Mouse (Mus musculus): ENCODE measurements at regions not wholly inside any gene's neighbourhood (a gene's known extent, or its start where the extent isn't known, plus 50 kb on each side); places are given as distances from the start of the nearest gene placed in this dataset.

DNA sequence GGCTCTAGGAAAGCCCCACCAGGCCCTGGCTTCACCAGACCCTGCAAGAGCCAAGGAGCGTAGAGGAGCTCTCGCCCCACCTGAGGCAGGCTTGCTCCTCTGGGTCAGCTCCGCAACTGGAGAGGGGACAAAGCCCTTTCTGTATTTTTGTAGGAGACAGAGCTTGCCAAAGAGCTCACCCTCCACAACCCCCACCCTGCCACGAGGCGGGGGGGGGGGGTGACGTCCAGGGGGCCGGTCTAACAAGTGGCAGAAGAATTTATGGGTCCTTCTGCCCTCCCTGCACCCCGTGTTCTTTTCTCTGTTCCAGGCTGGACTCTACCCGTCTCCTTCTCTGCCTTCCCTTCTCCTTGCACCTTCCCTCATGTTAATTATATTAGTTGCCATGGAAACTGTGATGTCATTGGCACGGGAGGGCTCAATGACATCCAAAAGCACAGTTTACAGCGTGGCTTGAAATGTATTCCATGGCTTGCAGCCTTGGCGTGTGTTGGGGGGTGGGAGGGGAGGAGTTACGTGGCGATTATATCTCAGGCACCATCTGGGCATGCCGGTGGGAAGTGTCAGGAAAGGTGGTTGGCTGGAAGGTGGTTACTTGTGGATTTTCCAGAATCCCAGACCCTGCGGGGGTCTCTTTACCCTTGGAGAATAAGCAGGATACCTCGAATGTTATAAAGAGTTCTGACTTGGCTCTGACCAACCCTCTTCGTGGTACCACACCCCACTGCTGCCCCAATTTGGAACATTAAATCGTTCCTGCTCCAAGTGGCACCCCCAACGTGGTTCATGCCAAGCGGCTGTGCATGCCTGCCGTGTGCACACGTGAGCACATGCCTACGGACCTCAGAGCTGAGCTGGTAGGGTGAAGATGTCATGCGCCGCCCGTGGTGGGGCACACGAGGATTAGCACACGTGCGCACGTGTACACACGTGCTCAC is 138.3 kb upstream of the Med13l start:
- WGBS = 33% methylated on average over 32 of the region's 32 CpGs
- H3K4me3 ChIP-seq = peak overlapping the region; percentile 32
- H3K9ac ChIP-seq (replicated peaks) = peak overlapping the region; percentile 44
- peak; percentile 94 for ATAC-seq (replicated peaks)
- H3K36me3 ChIP-seq = no peaks in the 10 kb centered on the region
- H3K9me3 ChIP-seq = no peaks in the 10 kb centered on the region
- H3K27ac ChIP-seq (replicated peaks) = peak overlapping the region; percentile 87
- peak overlapping the region; percentile 52 for H3K4me2 ChIP-seq (replicated peaks)
- peaks cover 21% of the 10 kb centered on the region for H3K4me1 ChIP-seq
- no peaks in the 10 kb centered on the region for H3K27me3 ChIP-seq

- Histone ChIP-seq H3K4me1 (peaks cover 21% of the 10 kb centered on the region), H3K27ac (replicated peaks) (no peak overlapping the region), H3K9ac (replicated peaks) (no peak overlapping the region), H3K36me3 (no peaks in the 10 kb centered on the region), H3K9me3 (no peaks in the 10 kb centered on the region), H3K4me2 (replicated peaks) (no peak overlapping the region), H3K4me3 (no peak overlapping the region), H3K27me3 (no peaks in the 10 kb centered on the region)
- no peak for ATAC-seq (replicated peaks)
- 82% methylated on average over 3 of the region's 3 CpGs for WGBS
Observed at GRCm38 (mm10) chr5:118424177-118424576, 136.3 kb upstream of the Med13l start.

- Histone ChIP-seq H3K4me1 (peaks cover 21% of the 10 kb centered on the region), H3K27me3 (no peaks in the 10 kb centered on the region), H3K9me3 (no peaks in the 10 kb centered on the region), H3K4me2 (replicated peaks) (no peak overlapping the region), H3K4me3 (no peak overlapping the region), H3K27ac (replicated peaks) (peak overlapping the region; percentile 52), H3K9ac (replicated peaks) (no peak overlapping the region), H3K36me3 (no peaks in the 10 kb centered on the region)
- no peak for ATAC-seq (replicated peaks)
- WGBS = 31% methylated on average over 9 of the region's 9 CpGs
Observed at GRCm38 (mm10) chr5:118424764-118425568, 135.5 kb upstream of the Med13l start.

DNA sequence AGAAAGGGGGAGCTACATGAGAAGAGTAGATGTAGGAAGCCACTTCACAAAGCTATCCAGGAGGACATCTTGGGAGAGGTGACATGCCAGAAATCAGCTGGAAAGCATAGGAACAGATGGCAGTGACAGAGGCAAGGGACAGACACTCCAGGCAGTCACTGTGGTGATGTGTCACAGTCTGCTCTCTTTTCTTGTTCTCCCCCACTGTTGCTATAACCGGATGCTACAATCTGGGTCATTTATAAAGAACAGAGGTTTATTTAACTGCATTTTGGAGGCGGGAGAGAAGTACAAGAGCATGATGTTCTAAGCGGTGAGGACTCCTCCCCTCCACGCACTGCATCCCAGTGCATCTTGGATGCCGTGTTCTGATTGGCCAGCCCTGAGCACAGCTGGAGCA is 133.8 kb upstream of the Med13l start:
- no peak overlapping the region for H3K4me3 ChIP-seq
- no peaks in the 10 kb centered on the region for H3K9me3 ChIP-seq
- no peak overlapping the region for H3K9ac ChIP-seq (replicated peaks)
- H3K4me2 ChIP-seq (replicated peaks) = no peak overlapping the region
- no peak overlapping the region for H3K27ac ChIP-seq (replicated peaks)
- no peak for ATAC-seq (replicated peaks)
- peaks cover 18% of the 10 kb centered on the region for H3K4me1 ChIP-seq
- H3K27me3 ChIP-seq = no peaks in the 10 kb centered on the region
- H3K36me3 ChIP-seq = no peaks in the 10 kb centered on the region
- WGBS = 59% methylated on average over 5 of the region's 5 CpGs

DNA sequence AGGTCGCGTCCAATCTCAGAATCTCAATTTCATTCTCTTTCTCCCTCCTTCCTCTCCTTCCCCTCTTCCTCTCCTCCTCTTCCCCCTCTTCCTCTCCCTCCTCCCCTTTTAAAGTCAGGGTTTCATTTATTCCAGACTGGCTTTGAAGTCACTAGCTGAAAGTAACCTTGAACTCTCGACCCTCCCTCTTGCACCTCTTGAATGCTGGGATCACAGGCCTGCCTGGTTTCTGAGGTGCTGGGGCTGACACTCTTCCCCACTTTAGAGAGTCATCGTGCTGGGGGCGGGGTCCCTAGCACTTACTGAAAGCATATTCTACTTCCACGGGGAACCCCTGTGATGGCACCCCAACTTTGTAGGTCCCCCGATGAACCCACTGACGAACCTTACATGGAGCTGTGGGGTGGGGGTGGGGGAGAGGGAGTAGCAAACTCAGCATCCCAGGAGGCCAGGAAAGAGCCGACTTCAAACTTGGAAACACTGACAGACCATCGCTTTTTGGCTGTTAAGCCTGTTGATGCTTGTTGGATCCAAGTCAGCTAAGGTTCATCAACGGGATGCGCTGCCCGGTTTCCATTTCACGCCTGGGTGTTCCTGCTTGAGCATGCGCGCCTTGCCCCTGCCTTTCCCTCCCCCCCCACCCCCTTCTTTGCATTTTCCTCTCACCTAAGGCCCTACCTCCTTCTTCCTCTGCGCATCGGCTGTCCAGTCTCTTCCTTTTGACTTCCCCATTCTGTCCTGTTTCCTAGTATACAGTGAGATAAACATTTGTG is 132.0 kb upstream of the Med13l start:
- Histone ChIP-seq H3K27ac (replicated peaks) (no peak overlapping the region), H3K27me3 (no peaks in the 10 kb centered on the region), H3K4me2 (replicated peaks) (no peak overlapping the region), H3K4me3 (no peak overlapping the region), H3K36me3 (no peaks in the 10 kb centered on the region), H3K4me1 (0 out of 2 replicates have a peak, but pooled peaks cover 4% of the 10 kb centered on the region), H3K9me3 (no peaks in the 10 kb centered on the region), H3K9ac (replicated peaks) (no peak overlapping the region)
- ATAC-seq (replicated peaks) = no peak
- WGBS = 80% methylated on average over 18 of the region's 18 CpGs

GRCm38 (mm10) chr5:118433599-118433998 is 126.9 kb upstream of the Med13l start:
- Histone ChIP-seq H3K4me3 (no peak overlapping the region), H3K4me1 (peaks cover 26% of the 10 kb centered on the region), H3K27ac (replicated peaks) (no peak overlapping the region), H3K9ac (replicated peaks) (no peak overlapping the region), H3K36me3 (no peaks in the 10 kb centered on the region), H3K4me2 (replicated peaks) (no peak overlapping the region), H3K9me3 (no peaks in the 10 kb centered on the region), H3K27me3 (0 out of 2 replicates have a peak, but pooled peaks cover 4% of the 10 kb centered on the region)
- no peak for ATAC-seq (replicated peaks)
- WGBS = 76% methylated on average over 4 of the region's 4 CpGs

- Histone ChIP-seq H3K36me3 (no peaks in the 10 kb centered on the region), H3K4me3 (no peak overlapping the region), H3K27ac (replicated peaks) (0 out of 2 replicates have a peak overlapping the region, but pooled peaks have one; percentile 12), H3K27me3 (0 out of 2 replicates have a peak, but pooled peaks cover 4% of the 10 kb centered on the region), H3K4me1 (peaks cover 26% of the 10 kb centered on the region), H3K9me3 (no peaks in the 10 kb centered on the region), H3K9ac (replicated peaks) (0 out of 2 replicates have a peak overlapping the region, but pooled peaks have one; percentile 6), H3K4me2 (replicated peaks) (no peak overlapping the region)
- WGBS = 10% methylated on average over 20 of the region's 20 CpGs
- ATAC-seq (replicated peaks) = 0 out of 2 replicates have a peak, but pooled peaks have one; percentile 29
Observed at GRCm38 (mm10) chr5:118434718-118435555, 125.5 kb upstream of the Med13l start.

- Histone ChIP-seq H3K27me3 (0 out of 2 replicates have a peak, but pooled peaks cover 4% of the 10 kb centered on the region), H3K4me1 (peaks cover 26% of the 10 kb centered on the region), H3K27ac (replicated peaks) (0 out of 2 replicates have a peak overlapping the region, but pooled peaks have one; percentile 12), H3K4me2 (replicated peaks) (no peak overlapping the region), H3K9ac (replicated peaks) (0 out of 2 replicates have a peak overlapping the region, but pooled peaks have one; percentile 6), H3K4me3 (no peak overlapping the region), H3K36me3 (no peaks in the 10 kb centered on the region), H3K9me3 (no peaks in the 10 kb centered on the region)
- WGBS = 14% methylated on average over 7 of the region's 7 CpGs
- no peak for ATAC-seq (replicated peaks)
Observed at GRCm38 (mm10) chr5:118435556-118435950, 124.9 kb upstream of the Med13l start.

DNA sequence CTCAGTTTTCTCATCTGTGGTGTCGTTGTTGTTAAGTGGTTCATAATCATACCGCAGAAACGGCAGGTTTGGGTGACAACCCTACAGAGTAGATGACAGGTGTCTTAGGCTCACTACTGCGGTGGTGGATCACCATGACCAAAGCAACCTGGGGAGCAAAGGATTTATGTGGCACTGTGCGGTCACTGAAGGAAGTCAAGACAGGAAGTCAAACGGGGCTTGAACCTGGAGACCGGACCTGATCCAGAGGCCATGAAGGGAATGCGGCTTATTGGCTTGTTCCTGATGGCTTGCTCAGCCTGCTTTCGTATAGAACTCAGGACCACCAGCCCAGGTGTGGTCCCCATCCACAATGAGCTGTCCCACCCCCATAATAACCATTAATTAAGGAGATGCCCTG is 124.4 kb upstream of the Med13l start:
- 0 out of 2 replicates have a peak, but pooled peaks cover 4% of the 10 kb centered on the region for H3K27me3 ChIP-seq
- H3K36me3 ChIP-seq = no peaks in the 10 kb centered on the region
- peaks cover 26% of the 10 kb centered on the region for H3K4me1 ChIP-seq
- H3K9me3 ChIP-seq = no peaks in the 10 kb centered on the region
- H3K27ac ChIP-seq (replicated peaks) = no peak overlapping the region
- no peak overlapping the region for H3K4me2 ChIP-seq (replicated peaks)
- no peak overlapping the region for H3K9ac ChIP-seq (replicated peaks)
- no peak overlapping the region for H3K4me3 ChIP-seq
- ATAC-seq (replicated peaks) = no peak
- WGBS = 32% methylated on average over 9 of the region's 9 CpGs

DNA sequence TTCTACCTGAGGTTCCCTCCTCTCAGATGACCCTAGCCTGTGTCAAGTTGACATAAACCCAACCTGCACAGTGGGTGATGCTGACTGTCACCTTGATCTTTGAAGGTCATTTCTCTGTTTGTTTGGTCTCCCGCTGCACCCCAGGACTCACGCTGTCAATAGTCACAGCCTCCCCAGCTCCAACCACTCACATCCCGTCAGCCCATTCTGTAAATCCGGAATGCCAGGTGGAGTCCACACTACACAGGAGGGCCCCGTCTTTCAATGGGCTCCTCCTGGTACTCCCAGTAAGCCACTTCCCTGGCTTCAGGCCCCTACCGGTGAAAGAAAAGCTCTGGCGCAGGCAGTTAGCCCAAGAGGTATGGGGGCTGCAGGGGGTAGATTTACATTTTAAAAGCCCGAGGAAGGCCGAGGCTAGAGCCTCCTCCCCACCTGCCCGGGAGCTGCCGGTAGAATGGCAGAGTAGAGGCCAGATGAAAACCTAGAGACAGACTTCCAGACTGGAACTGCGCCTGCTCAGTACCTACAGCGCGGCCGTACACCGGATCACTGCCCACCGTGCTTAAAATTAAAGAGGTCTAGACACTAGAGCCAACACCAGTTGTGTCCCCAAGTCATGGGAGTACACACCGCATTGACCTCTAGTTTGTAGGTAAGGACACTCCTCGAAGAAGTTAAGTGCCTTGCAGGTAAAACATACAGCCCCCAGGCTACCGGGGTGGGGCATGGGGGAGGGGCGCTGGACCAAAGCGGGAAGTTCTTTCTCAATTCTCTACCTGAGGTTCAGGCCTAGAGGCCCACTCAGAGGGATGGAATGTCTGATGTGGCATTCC is 123.8 kb upstream of the Med13l start:
- 12% methylated on average over 22 of the region's 22 CpGs for WGBS
- Histone ChIP-seq H3K9ac (replicated peaks) (no peak overlapping the region), H3K9me3 (no peaks in the 10 kb centered on the region), H3K27me3 (0 out of 2 replicates have a peak, but pooled peaks cover 4% of the 10 kb centered on the region), H3K4me2 (replicated peaks) (no peak overlapping the region), H3K4me1 (peaks cover 26% of the 10 kb centered on the region), H3K36me3 (no peaks in the 10 kb centered on the region), H3K27ac (replicated peaks) (no peak overlapping the region), H3K4me3 (no peak overlapping the region)
- ATAC-seq (replicated peaks) = no peak

Data from forebrain, embryonic 15.5 days (tissue).